Mouse (Mus musculus) heart, postnatal 36 days (tissue): Measurements from ENCODE around the gene Prss40. TPM values are rescaled to one million over a fixed set of nuclear protein-coding genes. Genes with fewer than 3 reads are reported as not detected.

Experiments
- DNase-seq, 2 experiments: peaks; one replicate each; pipeline ENCODE4 v3.0.0; 2021 to 2022
- intact Hi-C: fragments of 180-260 bp; cut with DNase I; formaldehyde crosslinking; loops from one replicate; pipeline ENCODE4 v1.15.1; 2025
- total RNA-seq, 2 experiments: library from RNA; stranded (reverse); gene quantifications; 2 replicates each; pipeline ENCODE4 v1.2.3; 2021

Prss40 gene
- not detected for total RNA-seq

DNA sequence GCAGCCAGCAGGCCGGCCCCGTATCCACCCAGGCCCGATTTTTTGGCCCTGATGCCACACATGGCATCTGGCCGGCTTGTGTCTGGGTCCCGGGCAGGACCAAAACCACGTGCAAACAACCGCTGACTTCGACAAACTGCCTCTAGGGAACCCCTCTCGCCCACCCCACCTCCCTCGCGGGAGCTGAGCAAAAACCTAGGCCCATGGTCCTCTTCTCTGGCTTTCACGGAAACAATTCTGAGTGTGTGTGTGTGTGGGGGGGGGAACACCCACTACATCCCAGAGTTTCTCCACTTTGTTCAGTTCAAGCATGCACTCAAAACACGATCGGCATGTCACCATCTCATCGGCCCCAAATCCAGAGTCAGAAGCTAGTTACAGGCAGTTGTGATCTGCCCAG lies at the start of gene Prss40:
Prss40 (minus strand) TSS at position 101 of the 400 bp plus-strand sequence.
- intact Hi-C loops = no loop called here
- no peak for DNase-seq

DNA sequence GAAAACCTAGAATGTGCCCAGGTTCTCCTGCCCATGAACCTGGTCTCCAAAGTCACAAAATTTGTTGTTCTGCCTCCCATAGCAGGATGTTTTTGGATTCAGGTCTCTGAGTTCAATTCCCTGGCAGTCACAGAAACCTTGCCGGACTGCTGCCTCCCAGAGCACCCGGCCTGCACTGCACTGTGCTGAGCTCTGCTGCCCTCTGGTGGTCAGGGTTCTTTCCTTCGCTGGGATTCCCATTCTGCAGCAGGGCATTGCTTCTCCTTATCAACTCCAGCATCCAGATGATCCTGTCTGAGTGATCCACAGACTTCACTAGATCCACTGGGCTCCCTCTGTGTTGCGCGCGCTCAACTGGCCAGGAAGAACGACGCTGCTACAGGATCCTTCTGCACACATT lies 41.6 kb upstream of the Prss40 start:
- DNase-seq = peak; percentile 45 to 72
- intact Hi-C loops = loop anchor here (5.0 kb wide), 1 partner anchor 140 kb away; no protein-coding TSS in a partner anchor

DNA sequence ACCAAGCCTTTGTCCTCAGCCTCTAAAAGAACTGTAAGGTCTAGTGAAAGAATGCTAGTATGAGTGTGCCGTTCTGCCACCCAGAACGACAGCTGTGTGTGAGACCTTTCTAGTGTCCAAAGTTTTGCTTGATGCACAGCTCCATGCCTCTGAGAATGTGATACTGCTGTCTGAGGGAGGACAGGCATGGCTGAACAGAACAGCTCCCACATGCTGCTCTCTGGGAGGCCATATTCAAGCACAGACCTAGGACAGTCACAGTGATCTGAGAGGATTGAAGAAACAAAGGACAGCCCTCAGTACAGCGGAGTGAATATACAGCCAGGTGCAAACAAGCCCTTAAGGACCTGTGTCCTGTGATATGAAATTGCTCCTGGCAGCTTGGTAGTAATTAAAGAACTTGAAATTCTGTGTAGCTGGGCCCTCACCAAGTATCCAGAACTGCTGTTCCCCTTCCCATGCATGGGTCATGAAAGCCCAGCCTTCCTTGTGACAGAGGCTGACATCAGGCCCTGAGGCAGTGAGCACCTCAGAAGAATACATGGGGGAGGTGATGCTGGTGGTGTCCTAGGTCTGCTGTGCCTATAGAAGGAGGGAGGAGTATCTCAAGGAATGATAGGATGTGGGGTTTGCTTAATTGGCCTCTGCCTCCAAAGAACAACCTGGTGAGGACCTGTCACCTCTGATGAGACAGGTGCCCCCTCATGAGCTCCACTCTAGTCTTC lies 40.7 kb upstream of the Prss40 start:
- no peak for DNase-seq

DNA sequence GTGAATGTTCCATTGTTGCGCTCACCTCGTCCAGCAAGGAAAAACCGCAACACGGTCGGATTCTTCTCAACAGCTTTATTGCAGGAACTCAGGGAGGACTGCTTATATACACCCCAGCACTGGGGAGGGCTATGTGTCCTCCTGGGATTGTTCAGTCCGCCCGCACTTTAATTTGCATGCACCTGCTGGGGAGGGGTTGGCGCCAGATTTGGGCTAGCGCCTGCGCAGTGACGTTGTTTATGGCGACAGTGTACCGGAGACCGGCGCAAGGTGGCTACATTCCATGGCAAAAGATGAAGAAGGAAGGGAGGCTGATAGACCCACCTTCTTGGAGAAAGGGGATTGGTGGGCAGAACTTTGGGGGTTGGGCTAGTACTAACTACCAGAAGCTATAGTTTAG lies 39.3 kb upstream of the Prss40 start:
- intact Hi-C loops = loop anchor here (5.0 kb wide), 1 partner anchor 138 kb away; no protein-coding TSS in a partner anchor

More for the DNA sequence above, 40.7 kb upstream of the Prss40 start:
- intact Hi-C loops = loop anchor here (5.0 kb wide), 1 partner anchor 139 kb away; no protein-coding TSS in a partner anchor

DNA sequence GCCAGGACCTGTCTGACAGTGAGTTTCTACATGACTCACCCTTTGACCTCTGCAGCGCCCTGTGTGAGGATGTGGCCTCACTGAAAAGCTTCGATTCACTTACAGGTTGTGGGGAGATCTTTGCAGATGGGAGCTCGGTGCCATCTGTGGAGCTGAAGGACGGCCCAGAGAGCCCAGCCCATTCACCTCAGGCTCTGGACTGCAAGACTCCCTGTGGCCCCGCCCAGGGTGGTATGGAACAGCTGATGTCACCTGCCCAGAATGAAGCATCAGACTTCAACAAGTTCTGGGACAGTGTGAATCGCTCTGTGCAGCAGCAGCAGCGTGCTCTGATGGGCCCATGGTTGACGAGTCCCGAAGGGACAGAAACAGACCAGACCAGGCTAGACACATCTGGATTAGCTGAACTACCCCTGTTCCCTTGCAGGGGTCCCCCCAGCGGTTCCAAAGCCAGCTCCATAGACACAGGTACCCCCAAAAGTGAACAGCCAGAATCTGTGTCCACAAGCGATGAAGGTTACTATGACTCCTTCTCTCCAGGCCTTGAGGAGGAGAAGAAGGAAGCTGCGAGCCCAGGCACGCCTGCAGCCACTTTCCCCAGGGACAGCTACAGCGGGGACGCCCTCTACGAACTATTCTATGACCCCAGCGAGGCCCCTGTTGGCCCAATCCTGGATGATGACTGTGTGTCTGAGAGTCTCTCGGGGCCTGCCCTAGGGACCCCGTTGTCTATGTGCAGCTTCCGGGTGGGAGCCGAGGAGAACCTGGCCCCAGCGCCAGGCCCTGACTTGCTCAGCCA lies 26.8 kb upstream of the Prss40 start:
- intact Hi-C loops = no loop called here
- no peak for DNase-seq

More for the DNA sequence above, 39.3 kb upstream of the Prss40 start:
- no peak for DNase-seq

DNA sequence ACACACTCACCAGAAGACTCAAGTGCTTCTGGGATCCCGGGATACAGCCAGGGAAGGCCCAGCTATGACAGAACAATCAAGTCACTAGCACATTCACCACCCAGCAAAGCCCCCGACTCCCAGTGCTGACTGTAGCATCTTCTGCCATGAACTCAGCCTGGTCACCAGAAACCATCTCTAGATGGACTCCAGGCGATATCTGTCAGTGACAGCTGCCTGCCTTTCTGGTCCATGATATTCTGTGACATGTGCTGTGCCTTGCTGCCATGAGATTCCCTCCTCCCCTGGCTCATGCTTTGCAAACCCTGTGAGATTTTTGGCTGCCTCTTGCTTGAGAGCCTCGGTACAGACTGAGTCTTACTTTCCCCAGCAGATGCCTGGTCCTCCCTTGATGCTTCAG lies 24.0 kb upstream of the Prss40 start:
- no peak for DNase-seq
- intact Hi-C loops = no loop called here

DNA sequence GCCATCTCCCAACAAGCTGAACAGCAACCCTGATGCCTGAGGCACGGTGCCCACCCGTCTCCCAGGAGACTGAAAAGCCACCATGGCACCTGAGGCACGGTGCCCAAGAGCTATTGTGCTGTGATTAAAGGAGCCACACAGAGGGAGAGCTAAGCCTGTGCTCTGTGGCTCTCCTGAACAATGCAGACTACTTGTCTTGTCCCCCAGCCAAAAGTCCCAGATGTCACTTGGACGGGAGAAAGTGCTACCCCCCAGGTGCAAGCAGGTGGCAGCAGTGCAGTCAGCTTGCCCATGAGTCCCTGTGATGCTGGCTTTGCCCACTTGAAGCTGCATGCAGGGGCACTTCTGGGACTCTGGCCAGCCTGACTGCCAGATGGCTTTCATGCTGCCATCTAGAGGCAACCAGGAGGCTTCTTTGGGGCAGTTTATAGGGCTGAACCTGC lies 23.1 kb upstream of the Prss40 start:
- intact Hi-C loops = no loop called here
- DNase-seq = no peak

DNA sequence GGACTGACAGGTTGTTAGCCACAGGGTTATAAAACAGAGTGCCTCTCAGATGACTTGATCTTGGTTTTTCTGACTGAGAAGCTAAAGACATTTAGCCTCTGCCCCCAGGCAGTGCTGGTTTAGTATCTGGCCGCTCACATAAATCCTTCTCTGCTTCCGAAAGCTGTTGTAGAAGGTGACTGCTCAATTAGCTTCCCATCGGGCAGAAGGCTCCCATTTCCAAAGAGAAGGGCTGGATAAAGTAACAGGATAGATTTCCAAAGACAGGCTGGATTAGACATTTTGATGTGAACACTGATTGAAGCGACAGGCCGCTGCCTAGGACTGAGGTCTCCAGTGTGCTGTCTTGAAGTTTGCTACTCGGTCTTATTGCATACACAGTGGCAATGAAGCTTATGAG lies 21.5 kb upstream of the Prss40 start:
- DNase-seq = no peak
- intact Hi-C loops = no loop called here

DNA sequence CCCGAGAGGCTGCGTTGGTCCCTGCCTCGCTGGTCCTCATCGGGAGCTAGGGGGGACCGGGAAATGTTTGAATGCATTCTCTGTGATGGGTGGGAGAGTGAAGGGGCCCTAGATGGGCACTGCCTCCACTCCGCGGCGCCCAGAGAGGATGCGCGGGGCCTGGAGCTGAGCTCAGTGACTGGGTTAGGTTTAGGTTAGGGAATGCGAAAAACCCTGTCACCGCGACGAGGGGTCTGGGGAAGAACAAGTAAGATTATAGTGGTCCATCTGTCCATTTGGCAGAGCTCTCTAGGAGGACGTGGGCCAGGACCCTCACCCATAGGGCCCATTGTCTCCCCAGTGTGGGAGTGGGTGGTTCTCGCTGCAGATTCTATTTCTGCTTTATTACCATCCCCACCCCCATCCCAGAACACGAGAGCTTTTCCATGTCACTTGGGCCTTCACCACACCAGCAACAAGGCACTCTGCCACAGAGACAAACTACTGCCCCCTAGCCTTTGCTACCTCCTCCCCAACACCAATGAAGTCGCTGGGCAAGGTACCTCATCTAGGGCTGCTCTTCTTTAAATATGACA lies 19.1 kb upstream of the Prss40 start:
- DNase-seq = no peak
- intact Hi-C loops = no loop called here

DNA sequence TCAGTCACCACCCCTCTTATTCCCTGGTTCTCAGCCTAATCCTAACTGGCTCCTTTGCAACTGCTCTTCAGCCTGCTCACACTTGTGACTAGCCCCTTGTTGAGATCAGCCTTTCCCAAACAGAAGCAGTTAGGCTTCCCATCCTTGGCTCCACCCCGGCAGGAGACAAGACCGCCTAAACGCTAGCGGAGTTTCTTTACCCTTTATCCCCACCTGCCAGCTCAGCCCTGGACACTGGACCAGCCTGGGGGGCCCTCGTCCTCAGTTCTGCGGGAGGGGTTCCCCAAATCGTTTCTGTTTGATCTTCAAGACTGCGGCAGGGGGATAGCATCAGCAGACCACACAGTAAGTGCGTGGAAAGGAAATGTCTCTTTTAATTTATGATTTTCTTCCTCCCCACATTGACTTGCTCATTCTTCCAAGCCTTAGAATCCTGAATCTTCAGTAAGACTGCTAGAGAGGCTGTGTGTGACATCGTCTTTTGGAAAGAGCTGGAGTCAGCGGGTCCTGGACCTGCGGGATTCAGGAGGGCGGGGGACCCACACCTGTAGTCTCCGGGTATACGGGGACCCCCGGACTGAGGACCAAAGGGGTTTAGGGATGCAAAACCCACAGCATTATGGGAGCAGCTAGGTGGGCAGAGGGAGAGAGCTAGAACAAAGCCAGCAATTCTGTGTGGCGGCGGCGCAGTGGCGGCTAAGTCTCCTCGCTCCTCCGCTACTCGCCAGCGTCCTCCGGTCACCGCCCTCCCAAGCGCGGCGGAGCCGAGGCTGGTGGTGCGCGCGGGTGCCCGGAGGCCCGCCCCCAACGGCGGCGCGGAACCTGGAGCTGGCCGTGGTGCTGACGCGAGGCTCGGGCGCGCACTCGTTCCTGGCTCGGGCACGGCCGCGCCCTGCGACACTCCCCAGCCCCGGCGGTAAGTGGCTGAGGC lies 18.4 kb upstream of the Prss40 start, which contains the start of gene Amer3:
Amer3 (plus strand) TSS at position 807 of the 931 bp plus-strand sequence.
- DNase-seq = peak; percentile 57 to 64
- intact Hi-C loops = no loop called here

DNA sequence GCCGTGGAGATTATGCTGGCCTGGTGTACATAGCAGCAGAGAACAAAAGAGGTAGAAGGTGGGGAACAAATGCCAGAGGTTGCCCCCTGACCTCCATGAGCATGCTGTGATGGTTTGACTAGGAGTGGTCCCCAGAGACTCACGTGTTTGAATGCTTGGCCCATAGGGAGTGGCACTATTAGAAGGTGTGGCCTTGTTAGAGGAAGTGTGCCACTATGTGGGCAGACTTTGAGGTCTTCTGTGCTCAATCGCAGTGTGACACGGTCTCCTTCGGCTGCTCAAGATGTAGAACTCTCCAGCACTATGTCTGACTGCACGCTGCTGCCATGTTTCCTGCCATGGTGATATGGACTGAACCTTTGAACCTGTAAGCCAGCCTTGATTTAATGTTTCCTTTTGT lies 12.5 kb upstream of the Prss40 start:
- intact Hi-C loops = no loop called here
- DNase-seq = no peak

DNA sequence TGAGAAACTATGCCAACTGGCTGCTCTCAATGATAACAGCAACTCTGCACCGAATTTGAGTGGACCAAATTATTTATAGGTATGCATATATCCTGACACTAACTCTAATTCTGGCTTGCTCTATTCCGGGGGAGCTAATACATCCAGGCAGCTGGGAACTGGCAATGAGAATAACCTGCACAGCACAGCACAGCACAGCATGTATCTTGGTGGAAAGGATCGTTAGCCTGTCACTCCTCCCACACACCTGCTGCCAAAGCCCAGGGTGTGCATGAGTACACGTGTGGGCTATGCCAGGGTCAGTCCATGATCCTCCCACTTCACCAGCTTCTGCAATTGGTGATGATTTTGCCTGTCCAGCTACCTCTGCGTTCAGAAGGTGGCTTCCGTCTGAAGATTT lies 10.7 kb upstream of the Prss40 start:
- intact Hi-C loops = no loop called here

DNA sequence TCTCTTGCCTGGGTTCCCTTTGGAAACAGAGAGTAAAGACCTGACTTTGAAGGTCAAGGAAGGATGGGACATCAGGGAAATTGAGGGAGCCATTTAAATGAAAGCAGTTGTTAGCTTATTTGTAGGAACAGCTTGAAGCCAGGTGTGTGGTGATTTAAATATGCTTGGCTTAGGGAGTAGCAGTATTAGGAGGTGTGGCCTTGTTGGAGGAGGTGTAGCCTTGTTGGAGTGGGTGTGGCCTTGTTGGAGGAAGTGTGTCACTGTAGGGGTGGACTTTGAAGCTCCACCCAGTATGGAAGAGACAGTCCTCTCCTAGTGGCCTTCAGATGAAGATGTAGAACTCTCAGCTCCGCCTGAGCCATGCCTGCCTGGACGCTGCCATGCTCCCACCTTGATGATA lies 9.1 kb upstream of the Prss40 start:
- DNase-seq = no peak
- intact Hi-C loops = no loop called here

More for the DNA sequence above, 10.7 kb upstream of the Prss40 start:
- DNase-seq = no peak

DNA sequence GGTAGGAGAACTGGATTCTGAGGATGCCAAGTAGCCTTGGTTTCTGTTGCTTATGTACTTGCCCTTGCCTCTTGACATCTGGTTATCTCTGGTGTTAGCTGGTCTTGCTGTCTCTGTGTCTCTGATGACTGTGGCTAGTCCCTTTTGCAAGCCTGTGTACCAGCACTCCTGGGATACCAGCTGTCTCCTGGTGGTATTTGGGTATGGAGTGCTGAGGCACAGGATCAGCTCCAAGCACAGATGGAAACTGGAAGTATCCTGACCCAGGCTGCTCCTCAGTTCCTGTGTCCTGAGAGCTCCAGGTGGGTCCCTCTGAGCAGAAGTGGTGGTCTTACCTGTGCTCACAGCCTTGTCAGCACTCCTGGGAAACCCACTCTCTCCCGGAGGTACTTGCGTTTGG lies 7.4 kb upstream of the Prss40 start:
- intact Hi-C loops = no loop called here

DNA sequence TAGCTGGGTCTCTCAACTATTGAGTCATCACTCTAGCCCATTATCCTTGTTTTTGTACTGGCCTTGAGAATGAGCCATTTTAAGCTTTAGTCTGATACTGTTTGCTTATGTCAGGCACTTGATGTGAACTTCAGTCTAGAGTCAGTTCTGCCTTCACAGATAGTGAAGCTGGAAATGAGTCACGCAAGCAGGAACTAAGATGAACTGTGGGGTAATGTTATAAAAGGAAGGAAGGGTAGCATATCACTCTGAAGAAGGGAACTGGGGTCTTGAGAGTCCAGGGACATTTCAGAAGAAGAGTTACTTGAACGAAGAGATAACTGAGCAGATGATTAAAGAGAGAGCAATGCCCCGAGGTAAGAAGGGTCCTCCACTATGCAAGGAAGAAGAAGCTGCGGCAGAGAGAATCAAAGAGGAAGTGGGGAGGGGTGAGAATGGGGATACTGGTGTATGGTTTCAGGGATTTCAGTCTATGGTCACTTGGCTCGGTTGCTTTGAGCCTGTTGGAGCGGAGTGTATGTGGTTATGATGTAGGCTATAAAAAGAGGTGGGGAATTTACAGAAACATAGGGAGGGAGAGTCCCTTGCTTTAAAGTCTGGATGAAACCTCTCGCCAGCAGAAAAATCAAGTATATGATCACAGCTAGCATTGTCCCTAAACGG lies 3.8 kb upstream of the Prss40 start:
- no peak for DNase-seq
- intact Hi-C loops = no loop called here

More for the DNA sequence above, 7.4 kb upstream of the Prss40 start:
- DNase-seq = no peak

DNA sequence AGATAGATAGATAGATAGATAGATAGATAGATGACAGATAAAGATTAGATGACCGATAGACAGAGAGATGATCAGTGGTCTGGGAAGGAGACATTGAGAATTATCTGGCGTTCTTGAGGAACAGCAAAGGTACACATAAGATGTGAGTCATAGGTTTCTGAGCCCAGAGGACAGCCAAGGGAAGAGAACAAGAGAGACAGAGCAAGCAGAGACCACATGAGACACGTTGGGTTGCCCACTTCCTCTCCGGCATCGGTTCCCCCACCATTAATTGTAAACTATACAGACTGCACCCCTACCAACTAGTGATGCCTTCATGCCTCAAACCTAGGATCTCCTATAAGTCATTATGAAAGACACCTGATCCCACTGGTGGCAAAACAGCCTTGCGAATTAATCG lies 6.5 kb downstream of the Prss40 start:
- intact Hi-C loops = no loop called here
- no peak for DNase-seq

DNA sequence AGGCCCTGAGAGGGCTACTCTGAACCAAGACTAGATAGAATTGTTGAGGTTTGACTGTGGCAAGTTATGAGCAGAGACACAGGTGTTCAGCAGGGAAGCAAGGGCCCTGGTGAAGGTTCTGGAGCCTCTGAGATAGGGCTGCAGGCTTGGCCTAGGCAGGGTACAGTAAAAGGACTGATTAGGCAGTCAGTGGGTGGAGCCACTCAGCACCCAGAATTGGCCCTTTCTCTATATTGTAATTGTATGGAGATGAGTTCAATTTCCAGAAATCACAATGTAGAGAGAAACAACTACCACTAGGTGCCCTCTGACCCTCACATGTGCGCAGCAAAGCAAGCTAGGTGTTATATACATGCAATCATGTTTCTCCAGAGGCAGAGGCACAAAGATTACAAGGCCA lies 7.1 kb downstream of the Prss40 start:
- intact Hi-C loops = no loop called here
- DNase-seq = no peak

DNA sequence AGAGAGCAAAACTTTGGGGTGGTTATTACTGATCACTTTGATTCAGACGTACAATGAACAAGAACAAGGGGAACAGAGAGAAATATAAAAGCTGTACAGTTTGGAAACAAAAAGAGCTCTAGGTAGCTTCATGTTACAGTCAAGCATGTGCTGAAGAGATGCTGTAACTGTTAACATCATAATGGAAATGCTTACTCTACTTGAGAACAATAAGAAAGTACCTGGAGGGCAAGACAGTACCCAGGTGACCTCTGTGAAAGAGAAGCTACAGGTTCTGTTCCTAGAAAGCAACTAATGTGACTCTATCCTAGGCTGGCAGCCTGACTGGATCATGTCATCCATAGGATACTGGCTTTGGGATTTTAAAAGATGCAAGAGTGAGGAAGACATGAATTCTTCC lies 13.7 kb downstream of the Prss40 start:
- DNase-seq = no peak
- intact Hi-C loops = no loop called here

DNA sequence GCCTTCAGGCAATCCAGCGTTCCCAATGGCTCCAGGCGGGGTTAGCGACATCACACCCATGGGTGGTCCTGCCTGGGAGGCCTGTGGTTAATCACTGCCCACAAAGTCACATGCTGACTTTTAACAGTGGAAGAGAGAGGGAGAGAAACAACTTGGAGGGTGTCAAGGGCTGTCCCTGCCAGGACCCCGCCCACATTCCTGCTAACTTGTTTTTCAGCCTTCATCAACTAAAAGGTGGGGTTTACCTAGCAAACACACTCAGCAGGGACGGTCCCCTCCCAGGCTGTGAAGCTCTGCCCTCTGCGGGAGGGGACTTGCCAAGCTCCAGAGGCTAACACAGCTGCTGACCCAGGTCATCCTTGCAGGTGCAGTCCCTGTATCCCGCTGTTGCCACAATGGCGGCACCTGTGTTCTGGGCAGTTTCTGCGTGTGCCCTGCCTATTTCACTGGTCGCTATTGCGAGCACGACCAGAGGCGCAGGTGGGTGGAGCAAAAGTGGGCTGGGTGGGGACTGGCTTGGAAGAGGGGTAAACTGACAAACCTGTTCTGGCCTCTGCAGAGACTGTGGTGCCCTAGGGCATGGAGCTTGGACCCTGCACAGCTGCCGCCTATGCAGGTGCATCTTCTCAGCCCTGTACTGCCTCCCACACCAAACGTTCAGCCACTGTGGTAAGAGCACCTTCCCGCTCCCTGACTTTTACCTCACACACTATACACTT lies 23.8 kb downstream of the Prss40 start:
- DNase-seq = no peak

More for the DNA sequence above, 23.8 kb downstream of the Prss40 start:
- intact Hi-C loops = no loop called here
